Mouse (Mus musculus): ENCODE measurements at regions not wholly inside any gene's neighbourhood (a gene's known extent, or its start where the extent isn't known, plus 50 kb on each side); places are given as distances from the start of the nearest gene placed in this dataset.

DNA sequence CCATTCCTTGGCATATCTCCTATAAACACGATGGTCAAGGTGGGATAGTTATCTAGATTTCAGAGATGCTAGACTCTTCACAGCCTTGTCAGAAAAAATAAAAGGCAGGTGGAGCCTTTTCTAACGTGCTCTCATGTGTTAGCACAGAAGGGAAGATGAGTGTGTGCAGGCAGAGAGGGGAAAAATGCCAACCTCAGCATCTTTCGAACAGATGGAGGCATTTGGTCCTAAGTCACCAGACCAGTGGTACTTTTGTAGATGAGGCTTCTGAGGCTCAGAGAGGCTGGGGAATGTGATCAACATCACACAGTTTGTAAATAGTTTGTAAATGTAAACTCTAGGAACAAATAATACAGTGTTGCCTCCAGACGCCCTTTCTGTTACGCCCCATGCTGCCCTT is 50.9 kb upstream of the Ankrd55 start:
- no peak for TF ChIP-seq CTCF (IDR thresholded peaks at IDR 0.05)
- no peak for TF ChIP-seq POLR2A (IDR thresholded peaks at IDR 0.05; ENCODE audit: insufficient read depth, low read depth, low read length)

All from heart, adult 2 months (tissue).